Mouse (Mus musculus) embryonic fibroblast, embryonic 13.5 days (primary cell): ENCODE measurements around the gene Kif3a. TPM values are rescaled to one million over a fixed set of nuclear protein-coding genes. Genes with fewer than 3 reads are reported as not detected.
"Not testable (repeated sequence)": the region's sequence is repeated elsewhere in the genome, so short reads cannot be mapped to it uniquely, and the experiment has no call there.

Experiments
- H3K27ac ChIP-seq: 2 replicates; pipeline ENCODE4 v1.5.1; 2012; ENCODE audit warnings: low read length, control low read depth, inconsistent platforms; ENCODE audit not compliant: insufficient read depth
- H3K4me1 ChIP-seq: 2 replicates; pipeline ENCODE4 v1.6.1; 2011; ENCODE audit warnings: low read length; ENCODE audit not compliant: control insufficient read depth, insufficient read depth
- H3K4me3 ChIP-seq: 2 replicates; pipeline ENCODE4 v1.5.1; 2011; ENCODE audit warnings: mild to moderate bottlenecking, control low read depth, low read length; ENCODE audit not compliant: insufficient read depth
- CTCF ChIP-seq: IDR thresholded peaks from 2 replicates; pipeline ENCODE4 v1.5.1; 2011; ENCODE audit warnings: mild to moderate bottlenecking, control low read depth, low read length, moderate library complexity, borderline replicate concordance; ENCODE audit not compliant: insufficient read depth
- POLR2A ChIP-seq: IDR thresholded peaks from 2 replicates; pipeline ENCODE4 v1.6.1; 2011; ENCODE audit warnings: low read depth, mild to moderate bottlenecking, control low read depth, low read length, moderate library complexity
- polyA plus RNA-seq: library from polyadenylated mRNA; stranded (reverse); fragments of >200 nt; gene quantifications from 2 replicates; pipeline ENCODE4 v1.2.4, GENCODE M21; 2011; ENCODE audit warnings: low read depth; ENCODE audit not compliant: missing spikeins, insufficient read length

The Kif3a gene
- polyA plus RNA-seq, 1 experiment = 27.3 TPM

- no peak overlapping the region for H3K4me3 ChIP-seq
- TF ChIP-seq POLR2A (no peak), CTCF (no peak)
- H3K27ac ChIP-seq = no peak overlapping the region
- 0 out of 2 replicates have a peak, but pooled peaks cover 3% of the 10 kb centered on the region for H3K4me1 ChIP-seq
Measured at GRCm38 (mm10) chr11:53541222-53541621, 26.0 kb upstream of the Kif3a start.

GRCm38 (mm10) chr11:53543021-53543420, 24.2 kb upstream of the Kif3a start:
- H3K27ac ChIP-seq = no peak overlapping the region
- no peak overlapping the region for H3K4me3 ChIP-seq
- TF ChIP-seq POLR2A = no peak
- no peak for TF ChIP-seq CTCF

GRCm38 (mm10) chr11:53546271-53546670, 20.9 kb upstream of the Kif3a start:
- no peak overlapping the region for H3K4me3 ChIP-seq
- H3K4me1 ChIP-seq = 0 out of 2 replicates have a peak, but pooled peaks cover 3% of the 10 kb centered on the region
- H3K27ac ChIP-seq = no peak overlapping the region
- TF ChIP-seq CTCF (no peak), POLR2A (no peak)

More at GRCm38 (mm10) chr11:53543021-53543420, 24.2 kb upstream of the Kif3a start:
- 0 out of 2 replicates have a peak, but pooled peaks cover 3% of the 10 kb centered on the region for H3K4me1 ChIP-seq

DNA sequence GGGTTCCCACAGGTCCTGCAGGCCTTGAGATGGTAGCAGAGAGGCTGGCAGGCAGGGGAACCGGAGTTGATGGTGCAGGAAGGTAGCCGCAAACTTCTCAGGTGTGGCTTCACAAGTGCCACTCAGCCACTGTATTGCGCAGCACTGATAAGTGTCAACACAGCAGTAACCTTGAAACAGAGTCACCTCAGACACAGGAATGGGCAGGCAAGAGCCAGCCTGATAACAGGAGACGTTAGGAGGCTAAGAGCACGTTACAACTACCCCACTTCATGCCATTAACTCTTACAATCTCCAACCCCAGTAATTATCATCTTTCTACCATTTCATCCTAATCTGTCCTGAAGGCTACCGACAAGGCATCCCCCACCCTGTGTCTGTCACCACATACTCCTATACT, 19.6 kb upstream of the Kif3a start:
- H3K4me1 ChIP-seq = 0 out of 2 replicates have a peak, but pooled peaks cover 3% of the 10 kb centered on the region
- H3K4me3 ChIP-seq = no peak overlapping the region
- H3K27ac ChIP-seq = no peak overlapping the region
- TF ChIP-seq CTCF (no peak), POLR2A (no peak)

GRCm38 (mm10) chr11:53548036-53548605, 19.1 kb upstream of the Kif3a start:
- no peak overlapping the region for H3K4me3 ChIP-seq
- H3K27ac ChIP-seq = no peak overlapping the region
- H3K4me1 ChIP-seq = 0 out of 2 replicates have a peak, but pooled peaks cover 3% of the 10 kb centered on the region
- TF ChIP-seq POLR2A (no peak), CTCF (no peak)

DNA sequence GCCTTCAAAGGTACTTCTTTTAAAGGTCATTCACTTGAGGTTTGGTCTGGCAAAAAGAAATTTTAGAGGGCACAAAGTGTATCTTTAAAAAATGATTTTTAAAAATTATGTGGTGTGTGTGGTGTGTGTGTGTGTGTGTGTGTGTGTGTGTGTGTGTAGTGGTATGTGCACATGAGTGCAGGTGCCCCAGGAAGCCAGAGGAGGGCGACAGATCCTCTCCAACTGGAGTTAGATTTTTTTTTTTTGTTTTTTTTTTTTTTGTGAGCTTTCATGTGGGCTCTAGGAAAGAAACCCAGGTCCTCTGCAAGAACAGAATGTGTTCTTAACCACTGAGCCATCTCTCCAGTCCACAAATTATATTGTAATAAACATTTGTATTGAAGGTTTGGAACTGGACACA, 16.5 kb upstream of the Kif3a start:
- Histone ChIP-seq H3K4me1 (no peaks in the 10 kb centered on the region), H3K27ac (no peak overlapping the region), H3K4me3 (no peak overlapping the region)
- no peak for TF ChIP-seq CTCF
- no peak for TF ChIP-seq POLR2A

DNA sequence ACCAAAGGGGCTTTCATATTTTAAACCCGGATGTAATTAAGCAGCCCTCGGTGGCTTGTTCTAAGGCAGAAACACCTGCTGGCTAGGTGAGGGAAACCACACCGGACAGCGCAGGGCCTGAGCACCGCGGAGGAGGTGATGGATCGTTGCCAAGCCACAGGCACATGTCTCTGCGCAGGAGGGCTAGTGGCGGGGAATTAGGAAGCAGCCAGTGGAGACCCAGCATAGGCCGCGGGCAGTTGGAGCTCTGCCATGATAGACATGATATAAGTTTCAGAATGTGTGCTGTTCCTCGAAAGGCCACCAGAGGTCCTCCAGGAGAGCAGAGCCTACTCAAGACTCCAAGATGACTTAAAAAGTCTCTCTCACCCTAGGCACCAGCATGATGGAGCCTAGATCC, 15.4 kb upstream of the Kif3a start:
- no peaks in the 10 kb centered on the region for H3K4me1 ChIP-seq
- no peak overlapping the region for H3K27ac ChIP-seq
- no peak overlapping the region for H3K4me3 ChIP-seq
- TF ChIP-seq POLR2A = no peak
- TF ChIP-seq CTCF = no peak

DNA sequence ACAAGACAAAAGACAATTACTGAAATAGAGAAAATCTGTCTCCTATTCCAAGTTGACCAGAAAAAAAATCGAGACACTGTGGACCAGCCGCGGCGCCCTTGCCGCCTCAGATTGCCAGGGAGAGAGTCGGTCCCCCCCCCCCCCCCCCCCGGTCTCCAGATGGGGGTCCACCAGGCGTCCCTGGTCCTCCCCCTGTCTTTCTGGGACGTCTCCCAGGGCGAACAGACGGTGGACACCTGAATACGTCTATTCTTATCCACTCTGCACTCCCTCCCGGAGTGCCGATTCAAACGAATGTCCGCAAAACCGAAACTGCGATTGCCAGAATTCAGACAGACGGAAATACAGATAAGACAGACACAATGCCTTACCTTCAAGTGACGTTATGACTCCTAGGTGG, 10.7 kb upstream of the Kif3a start:
- not testable (repeated sequence) for H3K4me1 ChIP-seq, H3K4me3 ChIP-seq

DNA sequence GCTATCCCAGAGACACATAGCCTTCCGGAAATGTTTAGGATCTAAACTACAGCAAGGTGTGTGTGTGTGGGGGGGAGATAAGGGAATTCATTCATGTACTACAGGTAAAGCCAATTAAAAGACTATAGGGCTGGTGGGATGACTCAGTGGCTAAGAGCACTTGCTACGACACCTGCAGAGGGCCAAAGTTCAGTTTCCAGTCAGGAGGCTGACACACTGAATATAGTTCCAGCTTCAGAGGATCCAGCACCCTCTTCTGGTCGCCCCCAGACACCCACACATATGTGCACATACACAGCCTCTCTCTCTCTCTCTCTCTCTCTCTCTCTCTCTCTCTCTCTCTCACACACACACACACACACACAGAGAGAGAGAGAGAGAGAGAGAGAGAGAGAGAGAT, 9.2 kb upstream of the Kif3a start:
- H3K4me1 ChIP-seq, H3K4me3 ChIP-seq, H3K27ac ChIP-seq: not testable (repeated sequence)

More for the DNA sequence above, 10.7 kb upstream of the Kif3a start:
- not testable (repeated sequence) for H3K27ac ChIP-seq

DNA sequence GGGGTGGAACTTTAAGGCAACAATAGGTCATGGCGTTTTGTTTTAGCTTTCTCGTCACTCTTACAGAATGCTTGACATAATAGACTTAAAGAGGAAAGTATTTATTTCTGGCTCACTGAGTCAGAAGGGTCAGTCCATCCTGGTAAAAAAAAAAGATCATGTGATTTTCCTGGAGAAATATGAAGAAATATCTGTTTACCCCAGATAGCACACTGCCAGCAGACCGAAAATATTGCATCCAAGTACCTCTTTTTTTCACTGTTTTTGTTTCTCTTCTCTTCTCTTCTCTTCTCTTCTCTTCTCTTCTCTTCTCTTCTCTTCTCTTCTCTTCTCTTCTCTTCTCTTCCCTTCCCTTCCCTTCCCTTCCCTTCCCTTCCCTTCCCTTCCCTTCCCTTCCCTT, 7.2 kb upstream of the Kif3a start:
- not testable (repeated sequence) for H3K4me1 ChIP-seq, H3K27ac ChIP-seq, H3K4me3 ChIP-seq

DNA sequence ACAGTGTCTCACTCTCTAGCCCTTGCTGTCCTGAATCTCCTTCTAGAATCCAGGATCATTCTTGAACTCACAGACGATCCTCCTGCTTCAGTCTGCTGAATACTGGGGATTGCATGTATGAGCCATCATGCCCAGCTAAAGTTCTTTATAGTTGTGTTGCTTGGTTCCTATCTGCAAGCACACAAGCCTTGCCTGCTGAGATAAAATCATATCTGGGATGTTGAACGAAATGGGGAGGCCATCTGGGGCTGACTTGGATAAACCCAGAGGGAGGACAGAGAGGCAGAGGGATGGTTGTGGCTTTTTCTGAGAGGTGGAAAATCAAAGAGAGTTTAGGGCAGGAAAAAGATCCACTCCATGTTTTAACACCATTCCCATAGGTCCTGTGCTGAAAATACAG, 5.2 kb upstream of the Kif3a start:
- Histone ChIP-seq H3K4me1 (no peaks in the 10 kb centered on the region), H3K4me3 (no peak overlapping the region), H3K27ac (no peak overlapping the region)
- TF ChIP-seq POLR2A = no peak
- TF ChIP-seq CTCF = no peak
